Mouse (Mus musculus) lung, embryonic 15.5 days (tissue): ENCODE measurements around the gene Exd2. TPM values are rescaled to one million over a fixed set of nuclear protein-coding genes. Genes with fewer than 3 reads are reported as not detected.
A peak's percentile ranks its signal among the peaks of the same experiment; 100 is the strongest.

Experiments
- ATAC-seq: fragments of 200-750 bp; cut with Nextera tagmentation; 2 replicates; pipeline ENCODE4 v1.8.0; 2017; ENCODE audit warnings: moderate number of reproducible peaks, borderline replicate concordance; ENCODE audit not compliant: low FRiP score, low TSS enrichment; ENCODE audit errors: extremely low read depth
- H3K27ac ChIP-seq: fragments of 300-500 bp; sonication (generic); 2 replicates; pipeline ENCODE4 v1.5.1; 2015; ENCODE audit warnings: moderate library complexity, mild to moderate bottlenecking, inconsistent platforms
- H3K27me3 ChIP-seq: fragments of 300-500 bp; sonication (generic); 2 replicates; pipeline ENCODE4 v1.6.1; 2015; ENCODE audit warnings: inconsistent platforms
- H3K36me3 ChIP-seq: fragments of 300-500 bp; sonication (generic); 2 replicates; pipeline ENCODE4 v1.6.1; 2015; ENCODE audit warnings: inconsistent platforms
- H3K4me1 ChIP-seq: fragments of 300-500 bp; sonication (generic); 2 replicates; pipeline ENCODE4 v1.6.1; 2015; ENCODE audit warnings: inconsistent platforms
- H3K4me2 ChIP-seq: fragments of 300-500 bp; sonication (generic); 2 replicates; pipeline ENCODE4 v1.6.1; 2015; ENCODE audit warnings: inconsistent platforms, mild to moderate bottlenecking, moderate library complexity
- H3K4me3 ChIP-seq: fragments of 300-500 bp; sonication (generic); 2 replicates; pipeline ENCODE4 v1.5.1; 2015; ENCODE audit warnings: mild to moderate bottlenecking, inconsistent platforms
- H3K9ac ChIP-seq: fragments of 300-500 bp; sonication (generic); 2 replicates; pipeline ENCODE4 v1.6.1; 2015; ENCODE audit warnings: inconsistent platforms
- H3K9me3 ChIP-seq: fragments of 300-500 bp; sonication (generic); 2 replicates; pipeline ENCODE4 v1.6.1; 2016; ENCODE audit warnings: inconsistent platforms
- WGBS: fragments of 180-500 bp; shearing (Covaris S2); methylation state at CpG from one replicate; pipeline ENCODE4 v1.1.7; 2015; 5-methylcytosine and 5-hydroxymethylcytosine counted together
- polyA plus RNA-seq: library from polyadenylated mRNA; unstranded; fragments of >200 nt; fragmentation: Nextera tagmentation; extraction: Ambion mirVana; gene quantifications from 2 replicates; pipeline ENCODE4 v1.2.1, GENCODE M21; 2015

The Exd2 gene
- polyA plus RNA-seq, 1 experiment from 2014 or later = 29.2 TPM

DNA sequence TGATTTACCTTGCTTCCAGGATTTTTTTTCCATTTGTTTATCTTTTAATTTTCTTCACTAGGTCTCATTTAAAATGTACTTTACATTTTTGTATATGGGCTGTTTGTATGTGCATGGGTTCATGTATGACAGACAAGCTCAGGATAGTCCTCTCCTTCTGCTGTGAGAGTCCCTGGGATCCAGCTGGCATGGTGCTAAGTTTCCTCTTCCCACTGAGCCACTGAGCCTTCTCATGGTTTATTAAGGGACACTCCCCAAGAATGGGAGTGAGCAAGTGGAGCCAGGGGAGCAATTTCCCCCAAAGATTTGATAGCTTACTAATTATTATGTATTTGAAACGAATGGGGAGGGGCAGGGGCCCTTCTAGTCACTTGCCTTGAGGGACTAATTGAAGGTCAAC, 37.6 kb downstream of the Exd2 start:
- WGBS = 57% methylated on average over 1 of the region's 1 CpGs
- H3K9ac ChIP-seq = no peak overlapping the region
- no peak overlapping the region for H3K4me3 ChIP-seq
- ATAC-seq = no peak
- no peak overlapping the region for H3K27ac ChIP-seq
- H3K4me2 ChIP-seq = no peak overlapping the region
- no peaks in the 10 kb centered on the region for H3K27me3 ChIP-seq
- H3K4me1 ChIP-seq = no peaks in the 10 kb centered on the region
- 0 out of 2 replicates have a peak, but pooled peaks cover 3% of the 10 kb centered on the region for H3K36me3 ChIP-seq
- H3K9me3 ChIP-seq = no peaks in the 10 kb centered on the region

DNA sequence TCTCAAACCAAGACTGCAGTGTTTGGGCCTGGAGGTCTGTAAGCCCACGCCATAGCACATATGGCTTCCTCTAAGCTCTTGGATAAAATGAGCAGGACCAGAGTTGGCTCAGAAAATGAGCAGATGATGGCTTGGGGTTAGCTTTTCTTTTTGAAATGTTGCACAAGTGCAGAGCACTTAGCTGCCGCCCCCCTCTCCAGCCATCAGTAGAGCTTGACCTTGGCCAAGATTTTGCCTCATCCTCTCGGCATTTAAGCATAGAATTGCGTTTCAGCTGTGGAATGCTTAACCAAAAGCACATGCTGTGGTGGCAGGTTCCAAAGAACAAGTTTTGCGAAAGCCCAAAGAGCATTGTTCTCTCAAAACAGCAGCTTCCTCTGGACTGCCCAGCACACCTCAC, 41.8 kb downstream of the Exd2 start:
- Histone ChIP-seq H3K27me3 (no peaks in the 10 kb centered on the region), H3K4me3 (no peak overlapping the region), H3K27ac (no peak overlapping the region), H3K36me3 (no peaks in the 10 kb centered on the region), H3K4me1 (0 out of 2 replicates have a peak, but pooled peaks cover 4% of the 10 kb centered on the region), H3K4me2 (no peak overlapping the region), H3K9ac (no peak overlapping the region), H3K9me3 (no peaks in the 10 kb centered on the region)
- no peak for ATAC-seq
- 73% methylated on average over 5 of the region's 5 CpGs for WGBS

DNA sequence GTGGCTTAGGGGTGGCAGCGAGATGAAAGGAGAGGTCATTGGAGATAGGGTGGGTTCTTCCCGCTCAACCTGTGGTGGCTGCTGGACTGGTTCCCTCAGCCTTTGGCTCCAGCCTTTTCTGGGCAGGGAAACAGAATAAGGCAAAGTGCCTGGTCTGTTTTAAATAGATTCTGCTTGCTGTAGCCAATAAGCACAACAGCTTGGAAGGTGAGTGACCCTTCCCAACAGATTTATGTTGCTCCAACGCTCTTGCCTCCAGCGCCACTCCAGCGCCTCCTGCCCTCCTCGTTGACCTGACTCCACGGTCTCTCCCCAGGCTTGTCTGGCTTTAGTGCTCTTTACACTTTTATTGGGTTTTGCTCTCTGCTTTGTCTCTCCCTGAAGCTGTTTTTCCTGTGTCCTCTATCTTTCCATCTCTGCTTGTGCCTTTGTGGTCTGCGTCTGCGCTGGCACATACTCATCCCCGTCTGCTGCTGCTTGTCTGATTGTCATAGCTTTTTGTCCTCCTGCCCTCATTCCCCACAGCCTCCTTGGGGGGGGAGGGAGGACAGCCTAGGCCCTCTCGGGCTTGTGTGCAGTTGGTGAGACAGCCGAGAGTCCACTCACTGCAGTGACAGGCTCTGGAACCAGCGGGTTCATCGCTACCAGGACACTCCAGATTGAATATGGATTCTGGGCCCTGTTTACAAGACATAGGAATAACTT, 44.3 kb downstream of the Exd2 start:
- Histone ChIP-seq H3K4me2 (no peak overlapping the region), H3K27me3 (no peaks in the 10 kb centered on the region), H3K4me1 (0 out of 2 replicates have a peak, but pooled peaks cover 4% of the 10 kb centered on the region), H3K4me3 (no peak overlapping the region), H3K36me3 (no peaks in the 10 kb centered on the region), H3K9me3 (no peaks in the 10 kb centered on the region), H3K27ac (no peak overlapping the region), H3K9ac (no peak overlapping the region)
- WGBS = 53% methylated on average over 14 of the region's 14 CpGs
- ATAC-seq = no peak

DNA sequence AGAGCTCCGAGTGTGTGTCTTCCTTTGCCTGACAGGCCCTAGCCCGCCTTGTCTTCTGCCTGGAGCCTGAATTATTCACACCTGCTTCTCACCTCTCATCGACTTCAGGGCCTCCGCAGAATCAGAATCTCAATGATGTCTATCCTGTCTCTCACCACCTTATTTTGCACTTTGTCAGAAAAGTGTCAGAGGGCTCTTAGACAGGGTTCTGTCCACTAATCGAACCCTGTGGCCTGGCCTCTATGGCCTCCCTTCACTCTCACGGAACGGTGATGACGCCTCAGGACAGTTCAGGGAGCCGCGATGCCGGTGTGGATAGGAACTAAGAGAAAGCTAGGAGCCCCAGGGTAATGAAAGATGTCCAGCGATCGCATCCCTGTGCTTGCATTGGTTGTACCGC, 55.1 kb downstream of the Exd2 start, which contains the start of gene Galnt16:
Galnt16 (plus strand) TSS at position 301 of the 400 bp plus-strand sequence.
- WGBS = 7% methylated on average over 14 of the region's 14 CpGs
- H3K27me3 ChIP-seq = peaks cover 65% of the 10 kb centered on the region
- peaks cover 27% of the 10 kb centered on the region for H3K4me1 ChIP-seq
- H3K4me2 ChIP-seq = peak within 1 kb of the TSS; percentile 99
- peak within 1 kb of the TSS; percentile 57 for H3K9ac ChIP-seq
- no peaks in the 10 kb centered on the region for H3K36me3 ChIP-seq
- peak within 1 kb of the TSS; percentile 64 for H3K4me3 ChIP-seq
- H3K9me3 ChIP-seq = no peaks in the 10 kb centered on the region
- no peak within 1 kb of the TSS for H3K27ac ChIP-seq
- ATAC-seq = no peak

DNA sequence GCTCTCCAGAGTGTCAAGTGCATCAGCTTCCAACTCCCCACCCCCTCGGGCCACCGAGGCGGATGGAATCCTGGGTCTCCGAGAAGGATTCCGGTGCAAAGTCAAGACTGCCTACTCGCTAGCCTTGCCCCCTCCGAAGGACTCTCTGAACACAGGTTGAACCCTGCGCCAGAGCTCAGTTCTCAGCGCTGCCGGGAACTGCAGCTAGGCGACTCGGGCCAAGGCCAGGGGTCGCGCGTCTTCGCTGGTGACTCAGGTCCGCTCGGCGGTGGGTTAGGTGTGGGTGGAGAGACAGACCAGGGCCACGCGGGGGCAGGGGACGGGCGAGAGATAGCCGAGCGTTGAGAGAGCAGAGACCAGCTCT, 55.5 kb downstream of the Exd2 start:
- Histone ChIP-seq H3K27ac (no peak overlapping the region), H3K4me1 (peaks cover 27% of the 10 kb centered on the region), H3K4me3 (peak overlapping the region; percentile 64), H3K4me2 (peak overlapping the region; percentile 99), H3K9ac (peak overlapping the region; percentile 8), H3K27me3 (peaks cover 65% of the 10 kb centered on the region), H3K9me3 (no peaks in the 10 kb centered on the region), H3K36me3 (no peaks in the 10 kb centered on the region)
- WGBS = under 1% methylated on average over 25 of the region's 25 CpGs
- ATAC-seq = peak; percentile 10; the same call in 1 of the 2 replicates

DNA sequence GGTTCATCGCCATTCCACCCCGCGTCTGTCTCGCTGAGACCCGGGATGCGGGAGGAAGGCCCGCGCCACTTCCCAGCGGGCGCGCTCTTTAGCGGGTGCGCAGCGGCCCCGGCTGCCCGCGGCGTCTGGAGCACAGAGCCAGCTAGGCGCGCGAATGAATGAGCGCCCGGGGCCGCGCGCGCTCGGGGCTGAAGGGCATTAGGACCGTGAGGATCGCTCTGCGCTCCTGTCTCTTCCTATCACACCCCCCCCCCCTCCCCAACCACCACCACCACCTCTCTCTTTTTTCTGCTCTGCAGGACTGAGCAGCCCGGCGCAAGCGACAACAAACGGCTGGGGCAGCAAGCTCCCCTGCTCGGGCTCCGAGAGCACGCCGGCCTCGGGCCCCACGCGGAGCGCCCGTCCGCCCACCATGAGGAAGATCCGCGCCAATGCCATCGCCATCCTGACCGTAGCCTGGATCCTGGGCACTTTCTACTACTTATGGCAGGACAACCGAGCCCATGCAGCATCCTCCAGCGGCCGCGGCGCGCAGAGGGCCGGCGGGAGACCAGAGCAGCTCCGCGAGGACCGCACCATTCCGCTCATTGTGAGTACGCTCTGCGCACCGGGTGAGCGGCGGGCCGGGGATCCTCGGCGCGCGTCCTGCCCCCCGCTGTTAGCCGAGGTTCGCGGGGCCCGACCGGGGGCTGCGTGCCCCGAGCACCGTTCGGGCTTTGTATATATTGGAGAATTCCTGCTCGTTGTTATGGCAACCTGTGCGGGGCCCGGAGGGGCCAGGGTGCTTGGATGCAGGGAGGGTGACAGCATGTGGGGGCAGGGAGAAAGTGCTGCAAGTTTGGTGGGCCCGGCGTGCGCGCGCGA, 56.1 kb downstream of the Exd2 start:
- Histone ChIP-seq H3K36me3 (no peaks in the 10 kb centered on the region), H3K4me3 (peak overlapping the region; percentile 64), H3K9me3 (no peaks in the 10 kb centered on the region), H3K27me3 (peaks cover 65% of the 10 kb centered on the region), H3K9ac (peak overlapping the region; percentile 57), H3K4me1 (peaks cover 27% of the 10 kb centered on the region), H3K27ac (no peak overlapping the region), H3K4me2 (peak overlapping the region; percentile 99)
- ATAC-seq = peak; percentile 63; the same call in 1 of the 2 replicates
- under 1% methylated on average over 90 of the region's 90 CpGs for WGBS

DNA sequence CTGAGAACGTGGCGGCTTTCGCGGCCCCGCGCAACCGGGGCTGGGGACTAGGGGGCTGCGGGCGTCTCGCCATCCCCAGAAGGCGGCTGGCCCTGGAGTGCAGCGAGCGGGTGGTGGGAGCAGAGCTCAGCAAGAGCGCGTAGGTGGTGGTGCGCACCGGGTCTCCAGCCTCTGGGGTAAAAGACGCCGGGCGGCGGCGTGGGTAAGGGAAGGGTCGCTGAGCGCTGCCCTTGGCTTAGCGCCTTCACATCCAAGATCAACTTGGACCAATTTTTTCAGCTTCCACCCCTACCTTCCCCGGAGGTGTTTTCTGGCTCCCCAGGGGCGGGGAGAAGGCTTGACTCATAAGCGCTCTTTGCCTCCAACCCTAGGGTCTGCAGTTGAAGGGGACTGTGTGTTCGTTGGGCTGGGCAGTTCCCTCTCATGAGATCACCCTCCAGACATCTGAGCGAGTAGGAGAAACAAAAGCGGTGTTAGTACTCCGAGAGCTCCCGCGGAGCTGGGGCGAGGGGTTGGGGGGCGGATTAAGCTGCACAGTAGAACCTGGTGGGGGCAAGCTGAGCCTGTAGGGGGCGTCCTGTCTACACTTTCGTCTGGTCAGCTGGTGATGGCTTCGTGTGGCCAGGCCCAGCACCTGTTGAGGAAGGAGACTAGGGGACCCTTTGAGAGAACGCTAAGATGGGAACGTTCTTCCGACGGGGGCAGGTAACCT, 56.9 kb downstream of the Exd2 start:
- H3K9ac ChIP-seq = peak overlapping the region; percentile 57
- peak; percentile 6; the same call in 1 of the 2 replicates for ATAC-seq
- H3K4me3 ChIP-seq = peak overlapping the region; percentile 64
- no peaks in the 10 kb centered on the region for H3K36me3 ChIP-seq
- H3K27me3 ChIP-seq = peaks cover 60% of the 10 kb centered on the region
- H3K9me3 ChIP-seq = no peaks in the 10 kb centered on the region
- 1% methylated on average over 43 of the region's 43 CpGs for WGBS
- H3K4me2 ChIP-seq = peak overlapping the region; percentile 99
- H3K27ac ChIP-seq = no peak overlapping the region
- peaks cover 27% of the 10 kb centered on the region for H3K4me1 ChIP-seq

DNA sequence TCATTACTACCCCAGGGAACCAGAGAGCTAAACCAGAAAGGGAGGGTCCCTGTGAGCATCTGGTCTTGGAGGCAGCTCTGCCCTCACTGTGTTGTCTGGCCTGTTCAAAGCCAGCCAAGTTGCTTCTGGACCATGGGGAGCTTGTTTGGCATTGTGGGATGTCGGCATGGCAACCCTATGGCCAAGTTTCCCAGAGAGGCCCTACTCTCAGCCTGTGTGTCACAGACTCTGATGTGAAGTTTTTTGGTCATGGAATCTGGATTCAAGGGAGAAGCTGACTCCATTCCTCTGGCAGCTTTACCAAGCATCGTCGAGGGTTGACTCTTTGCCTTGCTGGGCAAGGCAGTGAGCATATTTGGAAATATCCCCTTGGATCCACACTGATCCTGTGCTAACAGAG, 59.1 kb downstream of the Exd2 start:
- Histone ChIP-seq H3K27ac (peak overlapping the region; percentile 29; the same call in 1 of the 2 replicates), H3K4me1 (peaks cover 27% of the 10 kb centered on the region), H3K9me3 (no peaks in the 10 kb centered on the region), H3K9ac (no peak overlapping the region), H3K4me2 (no peak overlapping the region), H3K36me3 (no peaks in the 10 kb centered on the region), H3K4me3 (no peak overlapping the region), H3K27me3 (peaks cover 51% of the 10 kb centered on the region)
- 60% methylated on average over 3 of the region's 3 CpGs for WGBS
- ATAC-seq = no peak

DNA sequence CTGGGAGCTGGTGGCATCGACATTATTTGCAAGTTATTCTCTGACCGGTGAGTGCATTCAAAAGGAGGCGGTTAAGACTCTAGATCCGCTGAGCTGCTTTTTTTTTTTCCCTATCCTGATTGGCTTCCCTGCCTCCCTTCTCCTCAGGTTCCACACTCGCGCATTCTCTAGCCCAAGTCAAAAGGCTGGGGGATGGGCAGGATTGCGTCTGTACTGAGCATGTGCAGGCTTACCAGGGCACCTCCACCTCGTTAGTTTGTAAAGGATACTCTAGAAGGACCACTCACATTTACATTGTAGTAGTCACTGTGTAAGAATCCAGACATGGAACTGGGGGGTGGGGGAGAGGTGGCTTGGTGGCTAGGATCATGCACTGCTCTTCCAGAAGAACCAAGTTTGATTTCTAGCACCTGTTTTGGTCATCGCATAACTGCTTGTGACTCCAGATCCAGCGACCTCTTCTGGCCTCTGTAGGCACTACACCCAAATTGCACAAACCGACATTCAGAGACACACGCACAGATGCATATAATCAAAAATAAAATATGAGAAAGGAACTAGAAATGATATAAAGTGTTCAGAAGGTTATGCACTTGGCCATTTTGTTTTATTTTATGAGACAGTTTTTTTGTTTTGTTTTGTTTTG, 61.5 kb downstream of the Exd2 start:
- peaks cover 13% of the 10 kb centered on the region for H3K4me1 ChIP-seq
- no peak overlapping the region for H3K27ac ChIP-seq
- no peak overlapping the region for H3K4me2 ChIP-seq
- peaks cover 27% of the 10 kb centered on the region for H3K27me3 ChIP-seq
- H3K4me3 ChIP-seq = no peak overlapping the region
- WGBS = 42% methylated on average over 12 of the region's 12 CpGs
- no peak for ATAC-seq
- H3K36me3 ChIP-seq = no peaks in the 10 kb centered on the region
- H3K9ac ChIP-seq = no peak overlapping the region
- no peaks in the 10 kb centered on the region for H3K9me3 ChIP-seq

DNA sequence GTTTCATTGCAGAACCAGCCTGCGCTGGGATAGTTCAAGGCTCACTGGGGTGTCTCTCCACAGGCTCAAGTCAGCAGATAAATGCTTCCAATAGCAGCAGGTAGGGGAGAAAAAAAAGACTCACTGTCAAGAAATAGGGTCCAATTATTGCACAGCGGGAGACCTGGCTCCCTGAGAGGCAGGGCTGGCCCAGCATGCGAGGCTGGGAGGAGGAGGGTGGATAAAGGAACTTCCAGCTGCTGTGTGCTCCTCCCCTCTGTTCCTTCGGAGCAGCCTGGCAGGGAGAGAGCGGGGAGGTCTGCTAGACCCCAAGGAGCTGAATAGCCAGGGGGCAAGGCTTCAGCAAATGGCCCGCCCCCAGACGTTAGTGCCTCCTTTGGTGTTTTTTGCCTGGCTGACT, 62.6 kb downstream of the Exd2 start:
- WGBS = 28% methylated on average over 7 of the region's 7 CpGs
- no peak for ATAC-seq
- Histone ChIP-seq H3K4me3 (no peak overlapping the region), H3K27ac (no peak overlapping the region), H3K9me3 (no peaks in the 10 kb centered on the region), H3K9ac (no peak overlapping the region), H3K27me3 (peaks cover 16% of the 10 kb centered on the region), H3K4me2 (no peak overlapping the region), H3K4me1 (peaks cover 11% of the 10 kb centered on the region), H3K36me3 (no peaks in the 10 kb centered on the region)

DNA sequence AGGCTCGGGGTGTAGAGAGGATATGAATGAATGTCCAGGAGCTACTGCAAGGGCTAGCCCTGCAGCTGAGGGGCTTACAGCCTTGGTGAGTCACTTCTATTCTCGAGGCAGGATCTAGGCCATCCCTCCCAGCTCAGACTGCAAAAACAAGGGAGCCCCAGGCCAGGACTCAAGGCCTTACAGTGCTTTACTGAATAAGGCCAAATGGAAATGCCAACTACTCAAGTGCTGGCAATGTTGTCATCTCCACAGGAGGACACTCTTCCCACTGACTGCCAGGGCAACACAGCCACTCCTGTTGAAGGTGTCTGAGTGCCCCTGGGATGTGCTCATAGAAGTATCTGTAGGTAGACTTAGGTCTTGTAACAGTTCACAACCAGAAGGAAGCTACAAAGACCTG, 63.6 kb downstream of the Exd2 start:
- Histone ChIP-seq H3K4me3 (no peak overlapping the region), H3K9me3 (no peaks in the 10 kb centered on the region), H3K9ac (no peak overlapping the region), H3K27me3 (peaks cover 6% of the 10 kb centered on the region), H3K27ac (no peak overlapping the region), H3K4me1 (peaks cover 15% of the 10 kb centered on the region), H3K4me2 (no peak overlapping the region), H3K36me3 (no peaks in the 10 kb centered on the region)
- WGBS = 81% methylated on average over 2 of the region's 2 CpGs
- ATAC-seq = no peak
